Mouse (Mus musculus): Measurements from ENCODE around the gene Kcnn3.

DNA sequence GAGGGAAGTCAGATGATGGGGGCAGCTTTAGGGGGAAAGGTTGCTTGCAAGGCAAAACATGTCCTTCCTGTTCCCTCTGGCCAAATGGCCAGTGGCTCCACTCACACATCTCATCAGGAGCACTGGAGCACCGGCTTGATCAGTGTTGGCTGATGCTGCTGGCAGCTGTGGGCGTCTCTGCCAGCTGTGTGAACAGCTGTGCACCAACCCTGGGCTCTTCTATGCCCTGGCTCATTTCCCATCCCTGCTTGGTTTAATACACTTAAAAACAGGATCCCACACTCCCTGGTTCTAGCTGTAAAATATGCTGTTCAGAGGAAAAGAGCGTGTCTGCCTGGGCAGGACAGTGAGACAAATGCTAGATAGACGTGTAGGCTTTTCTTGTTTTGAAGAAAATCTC lies 64.3 kb downstream of the Kcnn3 start:
- TF ChIP-seq MAFK (IDR thresholded peaks at IDR 0.05; ENCODE audit: insufficient read depth, low read depth, low read length) (no peak), CHD2 (IDR thresholded peaks at IDR 0.05; ENCODE audit: low read depth, low read length) (no peak), HCFC1 (IDR thresholded peaks at IDR 0.05; ENCODE audit: borderline replicate concordance, insufficient read depth, low read length) (no peak), ZNF384 (IDR thresholded peaks at IDR 0.05; ENCODE audit: low read depth, low read length) (no peak), ZC3H11A (IDR thresholded peaks at IDR 0.05; ENCODE audit: borderline replicate concordance, low read depth, low read length) (no peak)
